Mouse (Mus musculus) C2C12 (cell line): ENCODE results near the gene Rock2. TPM values are rescaled to one million over a fixed set of nuclear protein-coding genes. Genes with fewer than 3 reads are reported as not detected.

Experiments
- H3K27me3 ChIP-seq: one replicate; pipeline ENCODE4 v1.6.1; 2011; ENCODE audit not compliant: control insufficient read depth, insufficient read depth, insufficient read length
- H3K36me3 ChIP-seq: one replicate; pipeline ENCODE4 v1.6.1; 2011; ENCODE audit not compliant: control insufficient read depth, insufficient read depth
- H3K4me3 ChIP-seq: one replicate; pipeline ENCODE4 v1.5.1; 2011; ENCODE audit warnings: mild to moderate bottlenecking, control low read depth; ENCODE audit not compliant: poor library complexity, insufficient read depth, severe bottlenecking
- H3K79me2 ChIP-seq: one replicate; pipeline ENCODE4 v1.6.1; 2011; ENCODE audit not compliant: control insufficient read depth, insufficient read depth
- H3K79me3 ChIP-seq: one replicate; pipeline ENCODE4 v1.6.1; 2011; ENCODE audit warnings: low read depth, control low read depth
- H3ac ChIP-seq: one replicate; pipeline ENCODE3; 2011; ENCODE audit warnings: low read depth; ENCODE audit not compliant: control insufficient read depth, insufficient read length
- CEBPB ChIP-seq: IDR thresholded peaks from one replicate; pipeline ENCODE4 v1.6.1; 2011; ENCODE audit warnings: low read depth, mild to moderate bottlenecking, control low read depth, moderate library complexity
- CTCF ChIP-seq: IDR thresholded peaks from one replicate; pipeline ENCODE4 v1.5.1; 2011; ENCODE audit not compliant: control insufficient read depth, insufficient read depth, insufficient read length
- FOSL1 ChIP-seq: IDR thresholded peaks from one replicate; pipeline ENCODE4 v1.8.0; 2011; ENCODE audit warnings: mild to moderate bottlenecking, low read length; ENCODE audit not compliant: poor library complexity, insufficient read depth, severe bottlenecking
- MAX ChIP-seq: IDR thresholded peaks from one replicate; pipeline ENCODE4 v1.6.1; 2011; ENCODE audit warnings: mild to moderate bottlenecking, control low read depth
- MYOD1 ChIP-seq: IDR thresholded peaks from one replicate; pipeline ENCODE4 v1.6.1; 2011; ENCODE audit warnings: low read depth; ENCODE audit not compliant: control insufficient read depth, insufficient read length
- MYOG ChIP-seq: IDR thresholded peaks from one replicate; pipeline ENCODE4 v1.6.1; 2011; ENCODE audit not compliant: control insufficient read depth, insufficient read length; ENCODE audit errors: extremely low read depth
- USF1 ChIP-seq: IDR thresholded peaks from one replicate; pipeline ENCODE4 v1.6.1; 2011; ENCODE audit warnings: low read depth, mild to moderate bottlenecking, control low read depth, moderate library complexity
- polyA plus RNA-seq: library from polyadenylated mRNA; unstranded; fragments of >200 nt; fragmentation: generic; extraction: Trizol; gene quantifications from one replicate; pipeline ENCODE4 v1.2.1, GENCODE M21; 2012; ENCODE audit warnings: missing spikeins

The Rock2 gene
- polyA plus RNA-seq, 1 experiment: 15.9 TPM

GRCm38 (mm10) chr12:17036532-17036931, 141.8 kb downstream of the Rock2 start:
- peaks cover 12% of the 10 kb centered on the region for H3K79me2 ChIP-seq
- no peaks in the 10 kb centered on the region for H3K79me3 ChIP-seq
- TF ChIP-seq MYOG (no peak), FOSL1 (no peak), MAX (no peak), MYOD1 (no peak), CEBPB (no peak), CTCF (no peak), USF1 (no peak)
- H3K4me3 ChIP-seq: no peak overlapping the region
- H3ac ChIP-seq: no peak overlapping the region
- H3K36me3 ChIP-seq: no peaks in the 10 kb centered on the region
- H3K27me3 ChIP-seq: no peaks in the 10 kb centered on the region

- TF ChIP-seq MYOG (no peak), CTCF (no peak), USF1 (no peak), MYOD1 (no peak), FOSL1 (no peak), CEBPB (no peak), MAX (no peak)
- Histone ChIP-seq H3K36me3 (no peaks in the 10 kb centered on the region), H3K27me3 (no peaks in the 10 kb centered on the region), H3K79me2 (peaks cover 12% of the 10 kb centered on the region), H3K4me3 (no peak overlapping the region), H3K79me3 (no peaks in the 10 kb centered on the region), H3ac (no peak overlapping the region)
These were observed 142.4 kb downstream of the Rock2 start for GRCm38 (mm10) chr12:17037053-17037610.

Other genes with a start within 250 kb of the Rock2 start
- gene Ntsr2, start 241.5 kb upstream of the Rock2 start, polyA plus RNA-seq: not detected
- gene Greb1, start 94.0 kb upstream of the Rock2 start, polyA plus RNA-seq: 0.04 TPM
- 19.0 TPM for gene E2f6, start 83.9 kb upstream of the Rock2 start, polyA plus RNA-seq
- 19.8 TPM for gene Pqlc3, start 105.5 kb downstream of the Rock2 start, polyA plus RNA-seq
- 0.02 TPM for gene 2410004P03Rik, start 116.8 kb downstream of the Rock2 start, polyA plus RNA-seq